Mouse (Mus musculus): ENCODE results near the gene Usp47. TPM values are rescaled to one million over a fixed set of nuclear protein-coding genes. Genes with fewer than 3 reads are reported as not detected.
A peak's percentile ranks its signal among the peaks of the same experiment; 100 is the strongest.

The Usp47 gene
- polyA plus RNA-seq (2015; fragmentation: Nextera tagmentation; extraction: Ambion mirVana): 79.4 and 83.2 TPM in 2 replicates

- peak within 1 kb of the TSS; percentile 99 for H3K27ac ChIP-seq
Measured at GRCm38 (mm10) chr7:112023150-112023600, at the start of gene Usp47. TSS of gene Usp47 (plus strand) at chr7:112023504.

GRCm38 (mm10) chr7:111976401-111976800, 46.9 kb upstream of the Usp47 start:
- Histone ChIP-seq H3K27me3 (no peaks in the 10 kb centered on the region), H3K36me3 (no peaks in the 10 kb centered on the region), H3K4me2 (no peak overlapping the region), H3K4me3 (no peak overlapping the region), H3K4me1 (replicated peaks) (no peaks in the 10 kb centered on the region), H3K27ac (no peak overlapping the region), H3K9me3 (no peaks in the 10 kb centered on the region), H3K9ac (no peak overlapping the region)
- no peak for ATAC-seq (ENCODE audit: low FRiP score)
- 90% methylated on average over 2 of the region's 2 CpGs for WGBS

More at GRCm38 (mm10) chr7:112023150-112023600, at the start of gene Usp47:
- Histone ChIP-seq H3K27me3 (no peaks in the 10 kb centered on the region), H3K36me3 (no peaks in the 10 kb centered on the region), H3K4me3 (peak within 1 kb of the TSS; percentile 90), H3K9ac (peak within 1 kb of the TSS; percentile 98), H3K9me3 (no peaks in the 10 kb centered on the region), H3K4me2 (peak within 1 kb of the TSS; percentile 88), H3K4me1 (replicated peaks) (peaks cover 43% of the 10 kb centered on the region)
- under 1% methylated on average over 52 of the region's 54 CpGs for WGBS
- peak; percentile 95 for ATAC-seq (ENCODE audit: low FRiP score)

GRCm38 (mm10) chr7:111977871-111978270, 45.4 kb upstream of the Usp47 start:
- ATAC-seq (ENCODE audit: low FRiP score): no peak
- Histone ChIP-seq H3K27ac (no peak overlapping the region), H3K27me3 (no peaks in the 10 kb centered on the region), H3K9me3 (no peaks in the 10 kb centered on the region), H3K4me2 (no peak overlapping the region), H3K9ac (no peak overlapping the region), H3K4me3 (no peak overlapping the region), H3K36me3 (no peaks in the 10 kb centered on the region), H3K4me1 (replicated peaks) (no peaks in the 10 kb centered on the region)
- WGBS: 89% methylated on average over 3 of the region's 3 CpGs

GRCm38 (mm10) chr7:111982296-111982695, 41.0 kb upstream of the Usp47 start:
- H3K4me3 ChIP-seq: no peak overlapping the region
- no peak overlapping the region for H3K9ac ChIP-seq
- no peaks in the 10 kb centered on the region for H3K4me1 ChIP-seq (replicated peaks)
- H3K27me3 ChIP-seq: no peaks in the 10 kb centered on the region
- ATAC-seq (ENCODE audit: low FRiP score): no peak
- no peak overlapping the region for H3K4me2 ChIP-seq
- no peaks in the 10 kb centered on the region for H3K9me3 ChIP-seq
- H3K36me3 ChIP-seq: no peaks in the 10 kb centered on the region
- 93% methylated on average over 15 of the region's 15 CpGs for WGBS
- no peak overlapping the region for H3K27ac ChIP-seq

- H3K27me3 ChIP-seq: no peaks in the 10 kb centered on the region
- H3K36me3 ChIP-seq: no peaks in the 10 kb centered on the region
- H3K9ac ChIP-seq: no peak overlapping the region
- 95% methylated on average over 3 of the region's 3 CpGs for WGBS
- H3K27ac ChIP-seq: no peak overlapping the region
- no peak overlapping the region for H3K4me2 ChIP-seq
- no peak for ATAC-seq (ENCODE audit: low FRiP score)
- H3K4me1 ChIP-seq (replicated peaks): no peaks in the 10 kb centered on the region
- H3K9me3 ChIP-seq: no peaks in the 10 kb centered on the region
- H3K4me3 ChIP-seq: no peak overlapping the region
Measured at GRCm38 (mm10) chr7:111984530-111984929, 38.8 kb upstream of the Usp47 start.

GRCm38 (mm10) chr7:111985266-111985665, 38.0 kb upstream of the Usp47 start:
- H3K27me3 ChIP-seq: no peaks in the 10 kb centered on the region
- WGBS: 85% methylated on average over 4 of the region's 4 CpGs

GRCm38 (mm10) chr7:111986906-111987305, 36.4 kb upstream of the Usp47 start:
- Histone ChIP-seq H3K4me1 (replicated peaks) (no peaks in the 10 kb centered on the region), H3K27ac (no peak overlapping the region), H3K4me3 (no peak overlapping the region), H3K9ac (no peak overlapping the region), H3K36me3 (no peaks in the 10 kb centered on the region), H3K27me3 (no peaks in the 10 kb centered on the region), H3K9me3 (no peaks in the 10 kb centered on the region), H3K4me2 (no peak overlapping the region)
- 87% methylated on average over 3 of the region's 3 CpGs for WGBS
- ATAC-seq (ENCODE audit: low FRiP score): no peak

More at GRCm38 (mm10) chr7:111985266-111985665, 38.0 kb upstream of the Usp47 start:
- H3K36me3 ChIP-seq: no peaks in the 10 kb centered on the region
- H3K9me3 ChIP-seq: no peaks in the 10 kb centered on the region
- no peak overlapping the region for H3K4me3 ChIP-seq
- no peak overlapping the region for H3K27ac ChIP-seq
- no peak overlapping the region for H3K4me2 ChIP-seq
- no peaks in the 10 kb centered on the region for H3K4me1 ChIP-seq (replicated peaks)
- no peak overlapping the region for H3K9ac ChIP-seq
- ATAC-seq (ENCODE audit: low FRiP score): no peak

GRCm38 (mm10) chr7:111997441-111997840, 25.9 kb upstream of the Usp47 start:
- Histone ChIP-seq H3K27ac (no peak overlapping the region), H3K9ac (no peak overlapping the region), H3K4me2 (no peak overlapping the region), H3K27me3 (no peaks in the 10 kb centered on the region), H3K9me3 (peaks cover 5% of the 10 kb centered on the region; the same call in 1 of the 2 replicates), H3K4me3 (no peak overlapping the region), H3K4me1 (replicated peaks) (no peaks in the 10 kb centered on the region), H3K36me3 (no peaks in the 10 kb centered on the region)
- ATAC-seq (ENCODE audit: low FRiP score): no peak
- 78% methylated on average over 2 of the region's 2 CpGs for whole genome bisulfite sequencing

GRCm38 (mm10) chr7:111998446-111999004, 24.8 kb upstream of the Usp47 start:
- H3K4me2 ChIP-seq: no peak overlapping the region
- no peak overlapping the region for H3K4me3 ChIP-seq
- no peaks in the 10 kb centered on the region for H3K36me3 ChIP-seq
- H3K27me3 ChIP-seq: no peaks in the 10 kb centered on the region
- H3K9me3 ChIP-seq: peaks cover 5% of the 10 kb centered on the region; the same call in 1 of the 2 replicates
- H3K9ac ChIP-seq: no peak overlapping the region
- no peaks in the 10 kb centered on the region for H3K4me1 ChIP-seq (replicated peaks)
- WGBS: 57% methylated on average over 6 of the region's 6 CpGs
- no peak for ATAC-seq (ENCODE audit: low FRiP score)
- H3K27ac ChIP-seq: no peak overlapping the region

- Histone ChIP-seq H3K36me3 (no peaks in the 10 kb centered on the region), H3K9me3 (peaks cover 5% of the 10 kb centered on the region; the same call in 1 of the 2 replicates), H3K9ac (no peak overlapping the region), H3K4me3 (no peak overlapping the region), H3K4me1 (replicated peaks) (no peaks in the 10 kb centered on the region), H3K27me3 (no peaks in the 10 kb centered on the region), H3K4me2 (no peak overlapping the region), H3K27ac (no peak overlapping the region)
- no peak for ATAC-seq (ENCODE audit: low FRiP score)
Measured at GRCm38 (mm10) chr7:111999376-111999775, 23.9 kb upstream of the Usp47 start.

GRCm38 (mm10) chr7:112000166-112000565, 23.1 kb upstream of the Usp47 start:
- WGBS: 100% methylated on average over 1 of the region's 1 CpGs
- Histone ChIP-seq H3K36me3 (no peaks in the 10 kb centered on the region), H3K9ac (no peak overlapping the region), H3K9me3 (peaks cover 5% of the 10 kb centered on the region; the same call in 1 of the 2 replicates), H3K27ac (no peak overlapping the region), H3K4me3 (no peak overlapping the region), H3K27me3 (no peaks in the 10 kb centered on the region), H3K4me1 (replicated peaks) (no peaks in the 10 kb centered on the region), H3K4me2 (no peak overlapping the region)
- no peak for ATAC-seq (ENCODE audit: low FRiP score)

- 89% methylated on average over 2 of the region's 2 CpGs for WGBS
- no peaks in the 10 kb centered on the region for H3K4me1 ChIP-seq (replicated peaks)
- H3K9me3 ChIP-seq: no peaks in the 10 kb centered on the region
- no peak overlapping the region for H3K4me3 ChIP-seq
- no peak for ATAC-seq (ENCODE audit: low FRiP score)
- H3K9ac ChIP-seq: no peak overlapping the region
- no peak overlapping the region for H3K4me2 ChIP-seq
- no peaks in the 10 kb centered on the region for H3K27me3 ChIP-seq
- no peaks in the 10 kb centered on the region for H3K36me3 ChIP-seq
- H3K27ac ChIP-seq: no peak overlapping the region
Measured at GRCm38 (mm10) chr7:112010511-112010910, 12.8 kb upstream of the Usp47 start.

GRCm38 (mm10) chr7:112010976-112011375, 12.3 kb upstream of the Usp47 start:
- no peaks in the 10 kb centered on the region for H3K36me3 ChIP-seq
- no peaks in the 10 kb centered on the region for H3K9me3 ChIP-seq
- H3K9ac ChIP-seq: no peak overlapping the region
- no peaks in the 10 kb centered on the region for H3K27me3 ChIP-seq
- 84% methylated on average over 4 of the region's 4 CpGs for WGBS
- no peaks in the 10 kb centered on the region for H3K4me1 ChIP-seq (replicated peaks)
- H3K4me2 ChIP-seq: no peak overlapping the region
- no peak overlapping the region for H3K27ac ChIP-seq
- H3K4me3 ChIP-seq: no peak overlapping the region
- no peak for ATAC-seq (ENCODE audit: low FRiP score)

Measured in hindbrain, embryonic 13.5 days (tissue).